Mouse (Mus musculus) limb, embryonic 13.5 days (tissue): ENCODE data around the gene Mettl21e. TPM values are rescaled to one million over a fixed set of nuclear protein-coding genes. Genes with fewer than 3 reads are reported as not detected.

Source experiments
- ATAC-seq: fragments of 200-750 bp; cut with Nextera tagmentation; 2 replicates; pipeline ENCODE4 v1.8.0; 2017; ENCODE audit warnings: low read depth, moderate number of reproducible peaks, moderate TSS enrichment; ENCODE audit not compliant: low FRiP score
- H3K27ac ChIP-seq: fragments of 300-500 bp; sonication (generic); 2 replicates; pipeline ENCODE4 v1.5.1; 2015; ENCODE audit warnings: inconsistent platforms, mild to moderate bottlenecking, moderate library complexity
- H3K27me3 ChIP-seq: fragments of 300-500 bp; sonication (generic); 2 replicates; pipeline ENCODE4 v1.6.1; 2015; ENCODE audit warnings: mild to moderate bottlenecking, inconsistent platforms
- H3K36me3 ChIP-seq: fragments of 300-500 bp; sonication (generic); 2 replicates; pipeline ENCODE4 v1.6.1; 2015; ENCODE audit warnings: inconsistent platforms, mild to moderate bottlenecking, moderate library complexity
- H3K4me1 ChIP-seq: fragments of 300-500 bp; sonication (generic); 2 replicates; pipeline ENCODE4 v1.6.1; 2015; ENCODE audit warnings: inconsistent platforms
- H3K4me2 ChIP-seq: fragments of 300-500 bp; sonication (generic); replicated peaks from 2 replicates; pipeline ENCODE4 v1.6.1; 2015; ENCODE audit warnings: inconsistent platforms, mild to moderate bottlenecking, moderate library complexity
- H3K4me3 ChIP-seq: fragments of 300-500 bp; sonication (generic); 2 replicates; pipeline ENCODE4 v1.5.1; 2015; ENCODE audit warnings: moderate library complexity, mild to moderate bottlenecking, inconsistent platforms
- H3K9ac ChIP-seq: fragments of 300-500 bp; sonication (generic); 2 replicates; pipeline ENCODE4 v1.6.1; 2015; ENCODE audit warnings: mild to moderate bottlenecking, inconsistent platforms
- H3K9me3 ChIP-seq: fragments of 300-500 bp; sonication (generic); 2 replicates; pipeline ENCODE4 v1.6.1; 2016; ENCODE audit warnings: inconsistent platforms
- WGBS: fragments of 180-500 bp; shearing (Covaris S2); methylation state at CpG from one replicate; pipeline ENCODE4 v1.1.7; 2015; 5-methylcytosine and 5-hydroxymethylcytosine counted together
- polyA plus RNA-seq: library from polyadenylated mRNA; unstranded; fragments of >200 nt; fragmentation: Nextera tagmentation; extraction: Ambion mirVana; gene quantifications from 2 replicates; pipeline ENCODE4 v1.2.1, GENCODE M21; 2015

Gene Mettl21e
- polyA plus RNA-seq, 1 experiment from 2014 or later, result not detected

- no peak overlapping the region for H3K27ac ChIP-seq
- peaks cover 11% of the 10 kb centered on the region for H3K36me3 ChIP-seq
- H3K9ac ChIP-seq, result no peak overlapping the region
- H3K4me1 ChIP-seq, result no peaks in the 10 kb centered on the region
- no peak overlapping the region for H3K4me3 ChIP-seq
- H3K27me3 ChIP-seq, result no peaks in the 10 kb centered on the region
- no peak for ATAC-seq
- no peaks in the 10 kb centered on the region for H3K9me3 ChIP-seq
- H3K4me2 ChIP-seq, result no peak overlapping the region
Observed at GRCm38 (mm10) chr1:44186396-44186795, 32.4 kb downstream of the Mettl21e start.

GRCm38 (mm10) chr1:44178086-44178485, 40.7 kb downstream of the Mettl21e start:
- H3K4me2 ChIP-seq, result no peak overlapping the region
- no peak overlapping the region for H3K27ac ChIP-seq
- 94% methylated on average over 5 of the region's 5 CpGs for WGBS
- H3K9ac ChIP-seq, result no peak overlapping the region
- no peak for ATAC-seq
- no peaks in the 10 kb centered on the region for H3K27me3 ChIP-seq
- H3K9me3 ChIP-seq, result no peaks in the 10 kb centered on the region
- H3K4me3 ChIP-seq, result no peak overlapping the region
- no peaks in the 10 kb centered on the region for H3K4me1 ChIP-seq
- peaks cover 75% of the 10 kb centered on the region for H3K36me3 ChIP-seq

GRCm38 (mm10) chr1:44173903-44174302, 44.9 kb downstream of the Mettl21e start:
- no peak for ATAC-seq
- H3K9me3 ChIP-seq, result peaks cover 11% of the 10 kb centered on the region
- H3K36me3 ChIP-seq, result peaks cover 84% of the 10 kb centered on the region
- H3K9ac ChIP-seq, result no peak overlapping the region
- no peak overlapping the region for H3K4me2 ChIP-seq
- H3K4me1 ChIP-seq, result no peaks in the 10 kb centered on the region
- no peak overlapping the region for H3K4me3 ChIP-seq
- H3K27me3 ChIP-seq, result no peaks in the 10 kb centered on the region
- WGBS, result 83% methylated on average over 8 of the region's 8 CpGs
- no peak overlapping the region for H3K27ac ChIP-seq

- H3K4me3 ChIP-seq, result no peak overlapping the region
- H3K27ac ChIP-seq, result no peak overlapping the region
- H3K27me3 ChIP-seq, result no peaks in the 10 kb centered on the region
- no peak overlapping the region for H3K9ac ChIP-seq
- H3K4me2 ChIP-seq, result no peak overlapping the region
- no peak for ATAC-seq
- H3K36me3 ChIP-seq, result peaks cover 87% of the 10 kb centered on the region
- H3K9me3 ChIP-seq, result peaks cover 11% of the 10 kb centered on the region
- H3K4me1 ChIP-seq, result no peaks in the 10 kb centered on the region
- WGBS, result 95% methylated on average over 4 of the region's 4 CpGs
Observed at GRCm38 (mm10) chr1:44172656-44173055, 46.1 kb downstream of the Mettl21e start.

- H3K27ac ChIP-seq, result no peak overlapping the region
- no peak overlapping the region for H3K4me3 ChIP-seq
- ATAC-seq, result no peak
- no peaks in the 10 kb centered on the region for H3K27me3 ChIP-seq
- H3K36me3 ChIP-seq, result peaks cover 81% of the 10 kb centered on the region
- 95% methylated on average over 3 of the region's 3 CpGs for WGBS
- H3K9ac ChIP-seq, result no peak overlapping the region
- no peak overlapping the region for H3K4me2 ChIP-seq
- no peaks in the 10 kb centered on the region for H3K4me1 ChIP-seq
- H3K9me3 ChIP-seq, result peaks cover 10% of the 10 kb centered on the region
Observed at GRCm38 (mm10) chr1:44167859-44168383, 50.8 kb downstream of the Mettl21e start.

- Histone ChIP-seq H3K9ac (no peak overlapping the region), H3K4me1 (no peaks in the 10 kb centered on the region), H3K4me2 (no peak overlapping the region), H3K9me3 (no peaks in the 10 kb centered on the region), H3K4me3 (no peak overlapping the region), H3K36me3 (peaks cover 82% of the 10 kb centered on the region), H3K27ac (no peak overlapping the region), H3K27me3 (no peaks in the 10 kb centered on the region)
- WGBS, result 94% methylated on average over 5 of the region's 5 CpGs
- no peak for ATAC-seq
Observed at GRCm38 (mm10) chr1:44162389-44162788, 56.4 kb downstream of the Mettl21e start.

GRCm38 (mm10) chr1:44161818-44162217, 56.9 kb downstream of the Mettl21e start:
- Histone ChIP-seq H3K27ac (no peak overlapping the region), H3K4me3 (no peak overlapping the region), H3K4me2 (no peak overlapping the region), H3K9ac (no peak overlapping the region), H3K9me3 (no peaks in the 10 kb centered on the region), H3K36me3 (peaks cover 76% of the 10 kb centered on the region), H3K27me3 (no peaks in the 10 kb centered on the region), H3K4me1 (no peaks in the 10 kb centered on the region)
- WGBS, result 97% methylated on average over 6 of the region's 6 CpGs
- ATAC-seq, result no peak

- no peaks in the 10 kb centered on the region for H3K27me3 ChIP-seq
- no peak overlapping the region for H3K9ac ChIP-seq
- ATAC-seq, result no peak
- H3K4me3 ChIP-seq, result no peak overlapping the region
- 83% methylated on average over 6 of the region's 6 CpGs for WGBS
- H3K9me3 ChIP-seq, result no peaks in the 10 kb centered on the region
- no peak overlapping the region for H3K27ac ChIP-seq
- H3K4me2 ChIP-seq, result no peak overlapping the region
- peaks cover 50% of the 10 kb centered on the region for H3K36me3 ChIP-seq
- no peaks in the 10 kb centered on the region for H3K4me1 ChIP-seq
Observed at GRCm38 (mm10) chr1:44158317-44158716, 60.4 kb downstream of the Mettl21e start.

GRCm38 (mm10) chr1:44155287-44155686, 63.5 kb downstream of the Mettl21e start:
- Histone ChIP-seq H3K27me3 (no peaks in the 10 kb centered on the region), H3K27ac (no peak overlapping the region), H3K9ac (no peak overlapping the region), H3K36me3 (peaks cover 30% of the 10 kb centered on the region), H3K9me3 (no peaks in the 10 kb centered on the region), H3K4me3 (no peak overlapping the region), H3K4me1 (no peaks in the 10 kb centered on the region), H3K4me2 (no peak overlapping the region)
- WGBS, result 95% methylated on average over 4 of the region's 4 CpGs
- no peak for ATAC-seq

Other genes with a start within 250 kb of the Mettl21e start
- 0.40 and 0.80 TPM in 2 replicates for gene Mettl21c, start 198.9 kb downstream of the Mettl21e start, polyA plus RNA-seq
- 0.10 and 0.13 TPM in 2 replicates for gene Gm8251, start 157.0 kb downstream of the Mettl21e start, polyA plus RNA-seq
- gene Tex30, start 116.5 kb downstream of the Mettl21e start, polyA plus RNA-seq, result 76.5 and 83.3 TPM in 2 replicates
- 81.0 and 82.0 TPM in 2 replicates for gene Kdelc1, start 100.2 kb downstream of the Mettl21e start, polyA plus RNA-seq
- 20.8 and 22.8 TPM in 2 replicates for gene Bivm, start 100.0 kb downstream of the Mettl21e start, polyA plus RNA-seq
- 26.9 and 28.3 TPM in 2 replicates for gene Ercc5, start 71.2 kb downstream of the Mettl21e start, polyA plus RNA-seq